Mouse (Mus musculus) urinary bladder, adult 18-20 months (tissue): Measurements from ENCODE around the gene Olfr402.
"Not testable (repeated sequence)": the region's sequence is repeated elsewhere in the genome, so short reads cannot be mapped to it uniquely, and the experiment has no call there.

Source experiments
- DNase-seq, 2 experiments: peaks; one replicate each; pipeline ENCODE4 v3.0.0; 2022; ENCODE audit warnings: low spot score in 2 of 2, mixed read lengths in 2 of 2

Gene Olfr402

DNA sequence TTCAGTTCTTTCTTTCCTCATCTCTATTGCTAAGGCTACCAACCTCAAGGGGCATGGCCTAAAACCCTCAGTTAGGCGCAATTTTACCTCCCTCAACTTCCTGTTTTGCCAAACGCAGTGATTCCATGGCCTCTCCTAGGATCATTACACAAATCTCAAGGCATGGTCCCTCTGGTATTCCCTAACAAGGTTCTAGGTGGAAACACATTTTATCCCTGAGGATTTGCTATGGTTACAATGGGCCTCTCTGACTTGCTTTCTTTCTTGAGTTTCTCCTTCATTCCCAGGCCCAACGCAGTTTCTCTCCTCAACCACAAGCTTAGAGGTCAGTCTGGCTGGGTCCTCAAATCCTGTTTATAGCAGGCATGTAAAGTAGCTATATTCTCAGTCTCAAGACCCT lies at the start of gene Olfr402:
Gene Olfr402 (plus strand): TSS at position 301 of the 400 bp plus-strand sequence.
- no peak for DNase-seq

DNA sequence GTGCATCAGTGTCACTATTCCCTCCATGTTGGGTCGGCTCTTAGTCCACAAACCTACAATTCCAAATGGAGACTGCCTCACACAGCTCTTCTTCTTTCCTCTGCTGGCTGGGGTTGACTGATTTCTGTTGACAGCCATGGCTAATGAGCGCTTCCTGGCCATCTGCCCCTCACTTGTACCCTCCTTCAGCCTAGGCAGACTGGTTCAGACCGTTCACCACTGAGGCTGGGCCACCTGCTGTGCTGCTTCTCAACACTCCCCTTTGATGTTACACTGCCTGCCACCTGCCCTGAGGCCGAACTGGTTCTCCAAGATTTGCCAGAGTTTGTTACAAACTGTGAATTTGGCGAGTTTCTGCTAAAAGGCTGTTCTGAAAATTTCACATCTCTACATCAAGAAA lies 48.3 kb upstream of the Olfr402 start:
- no peak for DNase-seq

DNA sequence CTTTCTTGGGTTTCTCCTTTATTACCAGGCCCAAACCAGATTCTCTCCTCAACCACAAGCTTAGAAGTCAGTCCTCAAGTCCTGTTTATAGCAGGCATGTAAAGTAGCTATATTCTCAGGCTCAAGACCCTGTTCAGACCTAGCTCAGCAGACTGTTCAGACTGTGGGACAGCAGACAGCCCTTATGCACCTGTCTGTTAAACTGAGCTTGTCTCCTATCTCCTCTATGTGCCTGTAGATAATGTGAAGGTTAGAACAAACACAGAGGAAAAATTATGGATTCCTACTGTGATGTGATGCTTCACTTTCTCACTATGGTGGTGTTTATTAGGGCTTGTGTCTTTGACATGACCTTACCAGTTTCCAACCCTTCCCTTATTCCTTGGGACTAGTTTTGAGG lies 39.9 kb upstream of the Olfr402 start, which contains the start of gene Olfr401:
Gene Olfr401 (plus strand): TSS at position 301 of the 400 bp plus-strand sequence.
- no peak for DNase-seq

DNA sequence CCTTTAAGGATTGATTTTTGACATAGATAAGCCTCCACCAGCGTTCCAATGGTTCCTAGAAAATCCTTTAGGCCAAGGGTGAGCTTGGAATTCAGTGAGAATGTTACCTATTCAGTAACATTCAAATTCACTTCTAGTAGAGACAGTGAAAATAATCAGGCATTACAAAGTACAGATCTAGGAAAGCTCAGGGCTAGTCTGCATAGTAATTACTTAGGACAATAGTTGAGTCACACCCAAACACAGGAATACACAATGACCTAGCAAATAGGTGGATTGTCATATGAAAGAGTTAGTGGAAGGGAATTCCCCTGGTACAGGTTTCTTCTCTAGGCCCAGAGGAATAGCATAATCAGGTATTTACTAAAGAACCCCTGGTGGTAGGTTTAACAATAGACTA lies 13.3 kb upstream of the Olfr402 start:
- not testable (repeated sequence) for DNase-seq

DNA sequence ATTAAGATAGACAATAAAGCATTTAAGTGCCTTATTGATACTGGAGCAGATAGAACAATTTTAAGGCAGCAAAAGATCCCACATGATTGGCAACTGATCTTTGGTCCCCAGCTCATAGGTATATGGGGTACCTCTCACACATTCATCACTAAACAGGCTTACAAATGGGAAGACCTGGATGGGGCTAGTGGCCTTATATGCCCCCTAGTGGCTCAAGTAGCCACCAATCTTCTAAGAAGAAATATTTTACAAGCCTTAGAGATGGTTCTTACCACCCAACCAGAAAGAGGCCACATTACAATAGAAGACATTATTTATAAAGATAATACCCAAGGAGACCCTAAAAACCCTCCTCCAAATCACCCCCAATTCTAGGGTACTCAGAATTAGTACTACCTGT lies 7.5 kb upstream of the Olfr402 start:
- no peak for DNase-seq

DNA sequence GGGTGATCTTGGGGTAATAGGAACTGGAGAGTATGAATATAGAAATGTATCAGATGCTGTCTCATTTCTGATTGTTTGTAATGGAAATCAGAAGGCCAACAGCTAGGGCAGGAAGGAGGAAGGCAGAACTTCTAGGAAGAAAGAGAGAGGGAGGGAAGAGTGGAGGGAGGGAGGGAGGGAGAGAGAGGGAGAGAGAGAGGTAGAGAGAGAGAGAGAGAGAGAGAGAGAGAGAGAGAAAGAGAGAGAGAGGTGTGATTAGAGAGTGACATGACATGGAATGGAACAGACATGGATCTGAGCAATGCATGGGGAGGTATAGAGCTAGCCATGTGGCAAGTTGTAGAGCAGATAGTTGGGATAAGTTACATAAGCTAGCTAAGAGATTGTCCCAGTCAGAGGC lies 15.4 kb downstream of the Olfr402 start:
- no peak for DNase-seq

DNA sequence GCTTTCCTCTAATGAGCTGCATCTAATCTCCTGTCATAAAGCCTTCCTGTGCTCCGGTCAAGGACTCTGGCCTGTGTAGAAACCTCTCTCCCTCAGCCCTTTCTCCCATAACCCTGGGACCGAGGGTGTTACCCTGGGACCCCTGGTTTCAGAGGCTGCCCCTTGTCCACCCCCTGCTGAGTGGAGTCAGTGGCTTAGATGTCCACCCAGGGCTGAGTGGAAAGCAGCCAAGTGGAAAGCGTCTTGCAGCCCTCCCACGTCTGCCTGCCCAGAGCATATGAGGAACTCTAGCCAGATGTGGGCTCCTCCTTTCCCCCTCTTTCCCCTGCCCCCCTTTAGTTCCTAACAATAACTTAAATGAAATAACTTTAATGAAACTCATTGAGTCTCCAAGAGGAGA lies 29.8 kb downstream of the Olfr402 start:
- no peak for DNase-seq

DNA sequence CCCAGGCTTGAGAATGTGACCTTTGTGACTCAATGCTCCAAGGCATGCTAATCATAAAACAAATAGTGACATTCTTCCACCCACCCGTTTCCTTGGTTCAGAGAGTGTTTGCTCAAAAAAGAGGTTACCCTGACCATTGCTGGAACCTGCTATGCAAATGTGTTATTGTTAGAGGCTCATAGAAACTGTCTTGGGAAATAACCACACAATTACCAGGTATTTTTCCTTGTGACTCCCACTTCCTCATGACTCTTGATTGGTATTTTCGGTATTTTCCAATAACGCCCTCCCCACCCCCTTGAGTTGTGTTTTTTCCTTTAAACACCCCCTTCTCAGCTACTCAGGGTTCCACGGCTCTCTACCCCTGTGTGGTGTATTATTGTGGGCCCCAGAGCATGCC lies 30.4 kb downstream of the Olfr402 start:
- DNase-seq: no peak

DNA sequence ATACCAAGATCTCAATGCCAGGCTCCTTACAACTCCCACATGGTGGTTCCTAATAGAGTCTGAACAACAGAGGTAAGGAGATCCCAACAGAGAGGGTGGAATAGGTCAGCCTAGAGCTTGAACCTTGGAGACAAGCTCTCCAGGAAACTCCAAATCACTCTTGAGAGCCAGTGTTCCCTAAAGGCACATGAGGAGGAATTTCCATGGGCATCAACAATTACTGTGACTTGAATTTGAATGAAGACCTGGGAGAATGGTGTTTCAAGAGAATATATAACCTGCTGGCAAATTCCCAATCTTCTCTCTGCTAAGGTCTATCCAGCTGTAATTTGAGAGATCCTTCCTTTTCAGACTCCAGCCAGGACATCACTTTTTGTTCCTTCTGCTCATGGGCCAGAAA lies 32.6 kb downstream of the Olfr402 start, which contains the start of gene Olfr403:
Gene Olfr403 (plus strand): TSS at position 301 of the 400 bp plus-strand sequence.
- DNase-seq: no peak
